Mouse (Mus musculus) small intestine, adult 2 months (tissue): ENCODE measurements around the gene Glis1.

Source experiments
- CTCF ChIP-seq: fragments of 200-500 bp; IDR thresholded peaks from 2 replicates; pipeline ENCODE4 v1.5.1; 2012; ENCODE audit warnings: low read depth, mild to moderate bottlenecking, control low read depth, inconsistent platforms, low read length, moderate library complexity, mixed read lengths; ENCODE audit not compliant: insufficient replicate concordance, insufficient read length; ENCODE audit errors: extremely low read depth
- POLR2A ChIP-seq: fragments of 200-500 bp; IDR thresholded peaks from 2 replicates; pipeline ENCODE4 v1.6.1; 2012; ENCODE audit warnings: low read depth, mild to moderate bottlenecking, control low read depth, inconsistent platforms, low read length, moderate library complexity

DNA sequence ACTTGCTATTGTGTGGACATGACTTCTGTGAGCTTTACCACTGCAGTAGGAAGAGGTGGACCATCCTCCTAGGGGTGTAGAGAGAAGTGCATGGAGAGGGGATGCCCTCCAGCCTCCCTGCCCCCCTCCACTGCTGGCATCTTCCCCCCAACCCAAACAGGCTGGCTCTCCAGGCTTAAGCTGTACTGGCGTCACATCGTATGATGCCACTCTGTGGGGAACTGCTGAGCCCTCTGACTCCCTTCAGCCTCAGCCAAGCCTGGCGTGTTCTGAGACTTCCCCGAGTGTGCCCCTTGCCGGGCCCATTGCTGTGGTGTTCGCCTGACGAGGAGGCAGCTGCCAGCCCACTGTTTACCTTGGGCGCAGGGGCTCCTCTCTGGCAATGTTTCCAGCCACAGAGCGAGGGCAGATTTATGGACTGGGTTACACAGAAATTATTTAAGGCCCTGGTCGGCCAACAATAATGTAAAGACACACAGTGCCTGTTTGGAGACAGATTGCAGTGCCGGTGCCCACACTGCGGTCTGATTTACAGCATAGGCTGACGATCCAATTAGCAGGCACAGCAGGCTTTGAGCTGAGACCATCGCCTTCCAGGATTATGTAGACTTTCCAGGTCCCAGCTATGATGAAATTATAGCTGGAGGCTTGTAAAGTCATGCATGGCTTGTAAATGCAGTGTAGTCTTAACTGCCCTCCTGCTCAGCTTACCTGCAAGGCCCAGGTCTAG, 156.6 kb downstream of the Glis1 start:
- TF ChIP-seq CTCF = no peak
- TF ChIP-seq POLR2A = no peak
